Mouse (Mus musculus) E14TG2a.4 (cell line): ENCODE data around the gene Arhgap22.

Source experiments
- CTCF ChIP-seq: conservative IDR thresholded peaks from 2 replicates; pipeline ENCODE4 v1.5.1; 2014; ENCODE audit warnings: low read length
- NANOG ChIP-seq: IDR thresholded peaks from 2 replicates; pipeline ENCODE4 v1.6.1; 2014; ENCODE audit warnings: borderline replicate concordance, low read length, mixed read lengths
- POU5F1 ChIP-seq: IDR thresholded peaks from 2 replicates; pipeline ENCODE4 v1.6.1; 2014; ENCODE audit warnings: low read length, borderline replicate concordance

DNA sequence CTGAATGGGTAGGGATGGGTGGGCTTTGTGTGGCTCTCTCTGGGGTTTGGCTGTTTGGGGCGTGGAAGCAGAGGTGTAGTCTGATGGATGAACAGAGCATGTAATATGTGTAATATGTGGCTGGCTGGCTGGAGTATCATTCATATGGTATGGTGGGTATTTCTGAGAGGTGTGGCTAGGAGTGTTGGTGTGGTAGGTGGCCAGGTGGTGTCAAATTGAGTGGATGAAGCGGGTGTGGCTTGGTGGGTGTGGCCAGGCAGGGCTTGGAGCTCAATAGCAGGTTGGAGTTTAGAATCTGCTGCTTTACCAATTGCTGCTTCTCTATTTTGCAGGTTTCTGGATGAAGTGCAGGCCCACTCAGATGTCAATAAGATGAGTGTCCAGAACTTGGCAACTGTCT, 150.2 kb downstream of the Arhgap22 start:
- TF ChIP-seq CTCF, result no peak
- no peak for TF ChIP-seq NANOG
- TF ChIP-seq POU5F1, result no peak
